Mouse (Mus musculus) kidney, postnatal 36 days (tissue): Measurements from ENCODE around the gene Mfsd1.

Experiments used
- DNase-seq, 2 experiments: peaks; one replicate each; pipeline ENCODE4 v3.0.0; 2021 to 2022; ENCODE audit warnings: mixed read lengths in 2 of 2

Gene Mfsd1

DNA sequence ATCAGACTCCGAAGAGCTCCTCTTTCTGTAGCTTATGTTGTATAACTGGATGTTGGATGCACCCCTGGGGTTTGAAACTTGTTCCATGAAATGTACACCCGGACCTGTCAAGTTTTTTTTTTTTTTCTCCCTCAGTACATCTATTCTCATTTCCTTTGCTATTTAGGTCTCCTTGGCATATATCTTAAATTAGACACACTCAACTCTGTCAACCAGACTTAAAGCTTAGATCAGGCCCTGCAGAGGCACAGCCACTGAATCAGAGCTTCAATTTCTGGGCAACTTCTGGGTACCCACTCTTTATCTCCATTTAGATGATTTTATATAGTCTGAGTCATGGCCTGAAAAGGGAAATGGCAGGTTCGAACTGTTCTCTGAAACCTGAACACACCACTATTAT is 60.6 kb downstream of the Mfsd1 start:
- DNase-seq, result no peak

DNA sequence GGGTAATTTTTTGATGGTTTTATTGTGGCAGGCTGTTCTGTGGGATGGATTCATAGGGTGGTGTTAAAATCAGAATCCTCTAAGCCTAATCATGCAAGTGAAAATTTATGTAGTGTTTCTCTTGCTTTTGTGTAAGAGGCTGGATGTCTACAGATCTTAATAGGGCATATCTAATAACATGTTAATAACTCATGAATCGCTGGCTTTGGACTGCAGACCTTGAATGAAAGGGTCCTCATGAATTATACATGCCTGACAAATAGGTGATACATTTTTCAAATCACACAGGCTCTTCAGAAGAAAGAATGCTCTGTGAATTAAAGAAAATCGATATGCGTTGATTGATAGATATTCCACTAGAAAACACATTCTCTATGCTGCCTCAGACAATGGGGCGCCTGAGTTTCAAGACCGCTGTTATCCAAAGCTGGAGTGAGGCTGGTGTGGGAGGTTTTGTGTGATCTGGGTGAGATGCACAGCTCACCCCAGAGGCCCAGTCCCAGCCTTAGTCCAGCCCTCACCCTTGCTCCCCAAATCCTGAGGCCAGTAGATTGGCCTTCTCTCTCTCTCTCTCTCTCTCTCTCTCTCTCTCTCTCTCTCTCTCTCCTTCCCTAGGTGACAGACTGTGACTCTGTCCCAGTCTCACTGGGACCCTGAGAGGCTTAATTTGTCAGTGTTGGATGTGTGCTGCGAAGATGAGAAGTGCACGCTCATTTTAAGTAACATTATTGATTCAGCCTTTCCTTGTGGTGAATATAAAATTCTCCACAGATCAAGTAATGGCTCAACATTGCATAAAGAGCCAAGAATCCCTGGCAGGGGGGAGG is 63.3 kb downstream of the Mfsd1 start:
- no peak for DNase-seq
